Mouse (Mus musculus) neural tube, embryonic 14.5 days (tissue): ENCODE measurements at regions not wholly inside any gene's neighbourhood (a gene's known extent, or its start where the extent isn't known, plus 50 kb on each side); places are given as distances from the start of the nearest gene placed in this dataset.

Source experiments
- ATAC-seq: fragments of 200-750 bp; cut with Nextera tagmentation; 2 replicates; pipeline ENCODE4 v1.8.0; 2017; ENCODE audit warnings: low read depth, mild to moderate bottlenecking, moderate TSS enrichment, moderate library complexity
- H3K27ac ChIP-seq: fragments of 300-500 bp; sonication (generic); 2 replicates; pipeline ENCODE4 v1.5.1; 2014; ENCODE audit warnings: low read depth, mild to moderate bottlenecking, control low read depth, low read length, moderate library complexity, mixed read lengths
- H3K27me3 ChIP-seq: fragments of 300-500 bp; sonication (generic); 2 replicates; pipeline ENCODE4 v1.6.1; 2014; ENCODE audit warnings: low read length; ENCODE audit not compliant: control insufficient read depth, insufficient read depth
- H3K36me3 ChIP-seq: fragments of 300-500 bp; sonication (generic); 2 replicates; pipeline ENCODE4 v1.6.1; 2014; ENCODE audit warnings: low read length, mixed read lengths; ENCODE audit not compliant: control insufficient read depth, insufficient read depth
- H3K4me1 ChIP-seq: fragments of 300-500 bp; sonication (generic); 2 replicates; pipeline ENCODE4 v1.6.1; 2014; ENCODE audit warnings: low read length; ENCODE audit not compliant: control insufficient read depth, insufficient read depth
- H3K4me2 ChIP-seq: fragments of 300-500 bp; sonication (generic); 2 replicates; pipeline ENCODE4 v1.6.1; 2014; ENCODE audit warnings: mild to moderate bottlenecking, low read depth, low read length, control low read depth
- H3K4me3 ChIP-seq: fragments of 300-500 bp; sonication (generic); 2 replicates; pipeline ENCODE4 v1.5.1; 2014; ENCODE audit warnings: low read depth, low read length, control low read depth, mixed read lengths
- H3K9ac ChIP-seq: fragments of 300-500 bp; sonication (generic); replicated peaks from 2 replicates; pipeline ENCODE4 v1.6.1; 2014; ENCODE audit warnings: low read depth, mild to moderate bottlenecking, control low read depth, low read length, mixed read lengths
- H3K9me3 ChIP-seq: fragments of 300-500 bp; sonication (generic); 2 replicates; pipeline ENCODE4 v1.6.1; 2016; ENCODE audit warnings: low read length; ENCODE audit not compliant: control insufficient read depth
- WGBS: fragments of 180-500 bp; shearing (Covaris S2); extraction: QIAGEN DNeasy Blood & Tissue Kit; methylation state at CpG from one replicate; pipeline ENCODE4 v1.1.7; 2014; 5-methylcytosine and 5-hydroxymethylcytosine counted together

DNA sequence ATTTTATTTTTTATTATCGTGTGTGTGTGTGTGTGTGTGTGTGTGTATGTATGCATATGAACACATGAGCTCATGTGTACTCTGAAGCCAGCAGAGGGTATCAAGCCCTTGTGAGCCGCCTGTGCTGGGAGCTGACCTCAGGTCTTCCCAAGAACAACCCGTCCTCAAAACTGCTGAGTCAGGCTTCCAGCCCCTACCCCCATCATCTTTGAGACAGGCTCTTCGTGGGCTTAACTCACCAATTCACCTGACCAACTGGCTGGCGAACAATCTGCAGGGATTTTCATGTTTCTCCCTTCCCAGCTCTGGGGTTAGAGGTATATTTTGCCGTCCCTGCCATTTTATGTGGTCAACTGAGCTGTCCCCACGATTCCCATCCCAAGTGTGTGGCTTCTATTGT lies 107.7 kb upstream of the Ubr2 start:
- H3K4me2 ChIP-seq = no peak overlapping the region
- H3K27me3 ChIP-seq = no peaks in the 10 kb centered on the region
- H3K36me3 ChIP-seq = no peaks in the 10 kb centered on the region
- H3K9me3 ChIP-seq = no peaks in the 10 kb centered on the region
- no peak overlapping the region for H3K9ac ChIP-seq
- no peak for ATAC-seq
- no peak overlapping the region for H3K4me3 ChIP-seq
- H3K4me1 ChIP-seq = no peaks in the 10 kb centered on the region
- WGBS = 91% methylated on average over 7 of the region's 7 CpGs
- H3K27ac ChIP-seq = no peak overlapping the region

DNA sequence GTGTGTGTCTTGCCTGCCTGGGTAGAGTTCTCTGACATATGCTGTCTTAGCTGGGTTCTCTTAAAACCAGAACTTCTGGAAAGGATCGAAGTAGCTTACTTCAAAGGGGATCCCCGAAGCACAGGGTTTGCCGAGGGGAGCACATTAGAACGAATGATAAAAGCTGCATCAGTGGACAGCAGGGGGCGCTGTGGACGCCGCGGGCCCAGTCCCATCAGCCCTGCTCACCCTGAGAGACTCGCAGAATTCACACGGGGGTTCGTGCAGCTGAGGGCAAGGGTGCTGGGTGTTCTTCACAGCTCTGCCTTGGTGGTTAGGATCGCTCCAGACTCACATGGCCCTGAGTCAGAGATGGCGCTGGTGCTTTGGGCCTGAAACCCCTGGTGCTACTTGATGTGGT lies 105.4 kb upstream of the Ubr2 start:
- ATAC-seq = no peak
- no peaks in the 10 kb centered on the region for H3K9me3 ChIP-seq
- no peaks in the 10 kb centered on the region for H3K36me3 ChIP-seq
- H3K4me2 ChIP-seq = no peak overlapping the region
- H3K27me3 ChIP-seq = no peaks in the 10 kb centered on the region
- H3K27ac ChIP-seq = no peak overlapping the region
- H3K9ac ChIP-seq = no peak overlapping the region
- H3K4me3 ChIP-seq = no peak overlapping the region
- 55% methylated on average over 13 of the region's 13 CpGs for WGBS
- no peaks in the 10 kb centered on the region for H3K4me1 ChIP-seq

- no peak for ATAC-seq
- Histone ChIP-seq H3K4me1 (no peaks in the 10 kb centered on the region), H3K27me3 (no peaks in the 10 kb centered on the region), H3K36me3 (no peaks in the 10 kb centered on the region), H3K4me2 (no peak overlapping the region), H3K4me3 (no peak overlapping the region), H3K9me3 (no peaks in the 10 kb centered on the region), H3K27ac (no peak overlapping the region), H3K9ac (no peak overlapping the region)
- 81% methylated on average over 5 of the region's 5 CpGs for WGBS
These were observed 104.8 kb upstream of the Ubr2 start for GRCm38 (mm10) chr17:47115141-47115540.

GRCm38 (mm10) chr17:47114736-47115135 lies 104.4 kb upstream of the Ubr2 start:
- WGBS = 74% methylated on average over 7 of the region's 7 CpGs
- H3K4me3 ChIP-seq = no peak overlapping the region

GRCm38 (mm10) chr17:47112556-47113225 lies 102.3 kb upstream of the Ubr2 start:
- Histone ChIP-seq H3K4me2 (no peak overlapping the region), H3K27ac (no peak overlapping the region), H3K36me3 (no peaks in the 10 kb centered on the region), H3K4me3 (no peak overlapping the region), H3K4me1 (no peaks in the 10 kb centered on the region), H3K9ac (no peak overlapping the region), H3K9me3 (no peaks in the 10 kb centered on the region), H3K27me3 (no peaks in the 10 kb centered on the region)
- ATAC-seq = no peak
- WGBS = 91% methylated on average over 16 of the region's 16 CpGs

More at GRCm38 (mm10) chr17:47114736-47115135, 104.4 kb upstream of the Ubr2 start:
- Histone ChIP-seq H3K9ac (no peak overlapping the region), H3K4me1 (no peaks in the 10 kb centered on the region), H3K27me3 (no peaks in the 10 kb centered on the region), H3K36me3 (no peaks in the 10 kb centered on the region), H3K27ac (no peak overlapping the region), H3K9me3 (no peaks in the 10 kb centered on the region), H3K4me2 (no peak overlapping the region)
- ATAC-seq = no peak

GRCm38 (mm10) chr17:47110836-47111235 lies 100.5 kb upstream of the Ubr2 start:
- H3K9me3 ChIP-seq = no peaks in the 10 kb centered on the region
- 87% methylated on average over 4 of the region's 4 CpGs for WGBS
- no peaks in the 10 kb centered on the region for H3K36me3 ChIP-seq
- ATAC-seq = no peak
- H3K27me3 ChIP-seq = no peaks in the 10 kb centered on the region
- no peak overlapping the region for H3K27ac ChIP-seq
- H3K9ac ChIP-seq = no peak overlapping the region
- no peak overlapping the region for H3K4me3 ChIP-seq
- H3K4me1 ChIP-seq = no peaks in the 10 kb centered on the region
- H3K4me2 ChIP-seq = no peak overlapping the region

DNA sequence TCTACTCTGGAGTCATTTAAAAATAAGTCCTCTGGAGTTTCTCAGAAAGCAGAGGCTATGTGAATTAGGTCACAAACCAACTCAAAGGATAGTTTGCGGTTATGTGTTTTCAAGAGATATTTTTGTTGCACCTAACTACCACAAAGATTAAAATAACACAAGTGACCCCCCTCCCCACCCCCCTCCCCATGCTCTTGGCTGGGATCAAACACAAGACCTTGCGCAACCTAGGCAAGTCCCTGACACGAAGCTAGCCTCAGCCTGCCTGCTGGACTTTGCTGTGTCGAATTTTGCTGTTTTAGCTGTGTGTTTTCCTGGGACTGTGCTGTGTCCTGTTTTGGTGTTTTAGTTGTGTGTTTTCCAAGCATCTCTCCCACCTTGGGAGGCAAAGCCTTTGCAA lies 94.0 kb upstream of the Ubr2 start:
- Histone ChIP-seq H3K4me2 (no peak overlapping the region), H3K9ac (no peak overlapping the region), H3K36me3 (no peaks in the 10 kb centered on the region), H3K27me3 (no peaks in the 10 kb centered on the region), H3K9me3 (peaks cover 3% of the 10 kb centered on the region; the same call in 1 of the 2 replicates), H3K27ac (no peak overlapping the region), H3K4me3 (no peak overlapping the region), H3K4me1 (no peaks in the 10 kb centered on the region)
- 92% methylated on average over 4 of the region's 4 CpGs for WGBS
- ATAC-seq = no peak

- no peak for ATAC-seq
- Histone ChIP-seq H3K27me3 (no peaks in the 10 kb centered on the region), H3K4me3 (no peak overlapping the region), H3K9ac (no peak overlapping the region), H3K4me1 (no peaks in the 10 kb centered on the region), H3K27ac (no peak overlapping the region), H3K9me3 (no peaks in the 10 kb centered on the region), H3K4me2 (no peak overlapping the region), H3K36me3 (no peaks in the 10 kb centered on the region)
- WGBS = 78% methylated on average over 3 of the region's 3 CpGs
These were observed 84.8 kb upstream of the Ubr2 start for GRCm38 (mm10) chr17:47095191-47095590.

DNA sequence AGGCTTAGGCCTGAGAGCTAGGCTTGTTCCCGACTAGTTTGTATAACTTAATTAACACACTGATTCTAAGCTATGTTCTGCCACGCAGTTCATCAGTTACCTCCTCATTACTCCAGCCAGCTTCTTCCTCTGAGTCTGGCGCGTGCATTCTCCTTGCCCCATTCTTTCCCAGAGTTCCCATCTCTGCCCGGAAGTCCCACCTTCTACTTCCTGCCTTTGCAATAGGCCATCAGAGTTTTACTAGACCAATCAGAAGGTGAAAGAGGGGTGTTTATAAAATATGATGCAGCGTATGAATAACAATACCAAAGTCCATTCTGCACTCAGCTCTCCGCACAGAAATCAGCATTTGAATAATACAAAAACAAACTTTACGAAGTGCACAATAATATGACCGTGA lies 81.7 kb upstream of the Ubr2 start:
- Histone ChIP-seq H3K9ac (no peak overlapping the region), H3K27ac (no peak overlapping the region), H3K4me2 (no peak overlapping the region), H3K9me3 (no peaks in the 10 kb centered on the region), H3K4me3 (no peak overlapping the region), H3K27me3 (no peaks in the 10 kb centered on the region), H3K36me3 (no peaks in the 10 kb centered on the region), H3K4me1 (no peaks in the 10 kb centered on the region)
- 91% methylated on average over 9 of the region's 9 CpGs for WGBS
- ATAC-seq = no peak
